19 mouse cellular contexts compared by ENCODE assay signal in the genomic region with DNA sequence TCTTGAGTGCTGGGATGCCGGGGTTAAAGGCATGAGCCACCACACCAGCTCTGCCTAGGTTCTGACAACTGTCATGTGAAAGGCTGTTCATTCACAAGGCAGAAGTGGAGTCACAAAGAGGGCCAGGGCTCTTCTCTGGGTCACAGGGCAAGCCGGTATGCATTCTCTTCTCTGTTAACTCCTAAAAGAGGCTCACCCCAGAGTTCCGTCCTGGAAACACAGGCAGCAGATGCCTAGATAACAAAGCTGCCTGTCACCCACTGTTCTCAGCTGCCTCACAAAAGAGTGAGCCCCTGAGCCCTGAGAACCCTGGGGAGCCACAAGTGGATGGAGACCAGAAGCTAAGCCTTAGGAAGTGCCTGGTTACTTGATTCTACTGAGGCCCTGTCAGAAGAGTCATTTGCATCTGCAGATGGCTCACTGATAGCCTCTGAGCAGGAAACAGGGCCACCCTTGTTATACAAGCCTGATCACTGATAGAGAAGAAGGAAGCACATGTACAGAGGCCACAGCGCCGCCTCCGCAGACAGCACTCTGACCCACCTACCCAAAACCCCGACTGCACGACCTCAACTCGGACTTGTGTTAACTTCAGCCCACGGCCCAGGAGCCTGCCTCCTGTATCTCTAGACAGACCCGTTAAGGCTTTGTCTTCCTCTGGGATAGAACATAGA. TPM values are rescaled to one million over a fixed set of nuclear protein-coding genes. Genes with fewer than 3 reads are reported as not detected.
DNase-seq lines count a peak whose midpoint lies in the region; ATAC-seq and TF ChIP-seq lines count a peak whose summit lies in the region.
"Had no signal": no experiment of that assay in that cellular context is flagged by ENCODE, and none has a peak within 500 bp of the region (broad histone marks: within the 10 kb centered on the region; RNA-seq: fewer than 3 reads in every experiment).

No protein-coding gene starts in this region.

- H3K4me1 ChIP-seq in spleen, adult 2 months (ENCODE audit: control insufficient read depth, insufficient read depth, insufficient read length): peaks cover 14% of the 10 kb centered on the region
- H3K4me1 ChIP-seq: neural tube, embryonic 13.5 days had no signal

- DNase-seq in heart, adult 11 months: peak; percentile 84
- DNase-seq in heart, postnatal 25 days (ENCODE audit: low spot score): no peak
- no peak for DNase-seq in spleen, adult 2 months (ENCODE audit: low read depth in 1 of 2, low spot score in 2 of 2)
- no peak for DNase-seq in spleen, adult 12 weeks (ENCODE audit: low spot score)
- DNase-seq in thymus, postnatal 4 days: peak; percentile 53
- DNase-seq in right cerebral cortex, postnatal 36 days (ENCODE audit: low spot score in 2 of 2): no peak
- no peak for DNase-seq in cerebellum, adult 9-10 months
- DNase-seq: adrenal gland, postnatal 36 days; B cell, adult 2 months; cerebellum, adult 11 months; kidney, adult 2 months; lung, adult 18-20 months had no signal

- WGBS in spleen, adult 2 months: 29% methylated on average over 11 of the region's 11 CpGs

- no peak overlapping the region for H3K4me3 ChIP-seq in spleen, adult 2 months (ENCODE audit: extremely low read depth, insufficient read depth, insufficient read length)
- H3K4me3 ChIP-seq: forebrain, embryonic 10.5 days; layer of hippocampus, adult 2 months; megakaryocyte, embryonic 14.5 days; neural tube, embryonic 13.5 days had no signal

- peak; percentile 72 for ATAC-seq in inflammation-experienced regulatory T-cells, adult 6 months

- peak overlapping the region; percentile 47 for H3K27ac ChIP-seq in spleen, adult 2 months (ENCODE audit: insufficient read depth, low read length)
- H3K27ac ChIP-seq: forebrain, embryonic 10.5 days; layer of hippocampus, adult 2 months; neural tube, embryonic 13.5 days had no signal

- no peak for TF ChIP-seq POLR2A in spleen, adult 2 months (IDR thresholded peaks at IDR 0.05; ENCODE audit: low read depth, low read length)

- no peaks in the 10 kb centered on the region for H3K27me3 ChIP-seq in spleen, adult 2 months (ENCODE audit: control insufficient read depth, insufficient read depth, low read length)
- H3K27me3 ChIP-seq: neural tube, embryonic 13.5 days had no signal

- no peaks in the 10 kb centered on the region for H3K36me3 ChIP-seq in spleen, adult 2 months (ENCODE audit: control insufficient read depth, insufficient read depth, low read length)
- H3K36me3 ChIP-seq: forebrain, embryonic 10.5 days; neural tube, embryonic 13.5 days had no signal

- intact Hi-C loops in heart, postnatal 25 days (cut with DNase I): no loop called here

- TF ChIP-seq CTCF in spleen, adult 2 months (IDR thresholded peaks at IDR 0.05; ENCODE audit: extremely low read depth, insufficient read depth, insufficient read length, insufficient replicate concordance): no peak

RNA-seq across cellular contexts. Expression of gene Il9r, which starts 4.1 kb away (rescaled TPM):
- total RNA-seq in heart, postnatal 25 days (2021): not detected
- polyA plus RNA-seq in spleen, adult 2 months (2012; rRNA removed): 27.6 and 36.0 TPM in 2 replicates
- polyA plus RNA-seq in inflammation-experienced regulatory T-cells, adult 6 months (2017; shearing (Covaris generic)): 1 to 10 TPM; 2.8 to 5.4 (median 4.9) TPM
- total RNA-seq: layer of hippocampus, adult 2 months; left cerebral cortex, postnatal 14 days had no signal
- polyA plus RNA-seq: embryonic facial prominence, embryonic 11.5 days; forebrain, embryonic 10.5 days; neural tube, embryonic 13.5 days had no signal

RNA-seq across cellular contexts. Expression of gene Snrnp25, which starts 9.2 kb away (rescaled TPM):
- total RNA-seq in heart, postnatal 25 days (2021): 10 to 100 TPM; 11.1 to 12.4 TPM
- 29.7 and 32.5 TPM in 2 replicates for polyA plus RNA-seq in spleen, adult 2 months (2012; rRNA removed)
- 10 to 100 TPM; 52.9 to 74.7 (median 56.9) TPM for polyA plus RNA-seq in inflammation-experienced regulatory T-cells, adult 6 months (2017; shearing (Covaris generic))

RNA-seq across cellular contexts. Expression of gene Rhbdf1, which starts 26.1 kb away (rescaled TPM):
- total RNA-seq in heart, postnatal 25 days (2021): 10 to 100 TPM; 21.9 to 25.0 TPM
- polyA plus RNA-seq in spleen, adult 2 months (2012; rRNA removed): 52.3 and 55.3 TPM in 2 replicates
- under 1 TPM in 1 of 3 experiments, not detected in 2; 0.70 TPM for polyA plus RNA-seq in inflammation-experienced regulatory T-cells, adult 6 months (2017; shearing (Covaris generic))

RNA-seq across cellular contexts. Expression of gene Mpg, which starts 30.3 kb away (rescaled TPM):
- total RNA-seq in heart, postnatal 25 days (2021): 1 to 10 TPM; 5.1 to 6.0 TPM
- polyA plus RNA-seq in spleen, adult 2 months (2012; rRNA removed): 10.4 and 11.1 TPM in 2 replicates
- 10 to 100 TPM; 26.3 to 35.5 (median 32.8) TPM for polyA plus RNA-seq in inflammation-experienced regulatory T-cells, adult 6 months (2017; shearing (Covaris generic))

Comparison
In these comparisons a context has a peak if more than half of its experiments do, and no peak if none do; other contexts are left out.
1. DNase-seq: peak in heart, adult 11 months (single experiment) and thymus, postnatal 4 days (single experiment); none in heart, postnatal 25 days (single experiment), spleen, adult 2 months (0 of 2), spleen, adult 12 weeks (single experiment), right cerebral cortex, postnatal 36 days (0 of 2) and cerebellum, adult 9-10 months (single experiment).
2. RNA of gene Rhbdf1, which starts 26.1 kb away (polyA plus RNA-seq): 52.3 to 55.3 TPM in spleen, adult 2 months; 0.70 TPM in inflammation-experienced regulatory T-cells, adult 6 months; every median in the first group is over 10 times any median in the second.